Mouse (Mus musculus): ENCODE results near the gene Hcn2. TPM values are rescaled to one million over a fixed set of nuclear protein-coding genes. Genes with fewer than 3 reads are reported as not detected.
"Not testable (repeated sequence)": the region's sequence is repeated elsewhere in the genome, so short reads cannot be mapped to it uniquely, and the experiment has no call there.

The Hcn2 gene
- polyA plus RNA-seq, 1 experiment: 4.0 TPM

DNA sequence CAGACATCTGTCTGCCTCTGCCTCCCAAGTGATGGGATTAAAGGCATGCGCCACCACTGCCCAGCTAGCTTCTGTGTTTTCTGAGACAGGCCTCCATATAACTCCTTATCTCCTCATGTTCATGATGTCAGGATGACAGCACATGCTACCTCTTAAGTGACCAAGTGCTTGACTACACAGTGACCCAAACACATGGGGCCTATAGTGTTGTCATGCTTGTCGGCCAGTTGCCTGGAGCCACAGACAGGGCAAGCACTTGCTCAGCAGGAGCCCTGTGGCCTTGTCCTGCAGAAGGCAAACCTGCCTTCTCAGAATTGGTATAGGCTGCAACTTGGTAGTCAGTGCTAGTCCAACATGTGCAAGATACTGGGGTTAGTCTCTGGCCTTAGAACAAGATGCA, 30.2 kb upstream of the Hcn2 start:
- no peak for DNase-seq (ENCODE audit: low read depth, low spot score)
- 92% methylated on average over 2 of the region's 2 CpGs for WGBS

DNA sequence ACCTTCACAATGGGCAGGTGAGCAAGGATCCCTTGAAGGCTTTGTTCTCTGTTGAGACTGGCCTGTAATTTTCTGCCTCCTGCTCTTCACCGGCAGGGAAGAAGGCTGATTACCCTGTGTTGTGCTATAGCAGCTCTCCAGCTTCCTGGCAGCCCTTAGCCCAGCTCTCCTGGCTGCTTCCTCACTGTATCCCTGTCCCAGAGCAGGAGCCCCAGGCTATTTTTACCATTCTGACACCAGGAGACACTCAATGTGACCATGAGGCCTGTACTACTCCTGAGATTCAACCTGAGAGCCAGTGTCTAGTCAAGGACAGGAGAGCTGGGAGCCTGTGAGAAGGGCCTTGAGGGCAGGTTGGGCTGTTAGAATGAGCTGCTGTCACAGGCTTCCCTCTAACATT, 29.7 kb upstream of the Hcn2 start:
- whole genome bisulfite sequencing: 91% methylated on average over 1 of the region's 1 CpGs
- DNase-seq (ENCODE audit: low read depth, low spot score): no peak

DNA sequence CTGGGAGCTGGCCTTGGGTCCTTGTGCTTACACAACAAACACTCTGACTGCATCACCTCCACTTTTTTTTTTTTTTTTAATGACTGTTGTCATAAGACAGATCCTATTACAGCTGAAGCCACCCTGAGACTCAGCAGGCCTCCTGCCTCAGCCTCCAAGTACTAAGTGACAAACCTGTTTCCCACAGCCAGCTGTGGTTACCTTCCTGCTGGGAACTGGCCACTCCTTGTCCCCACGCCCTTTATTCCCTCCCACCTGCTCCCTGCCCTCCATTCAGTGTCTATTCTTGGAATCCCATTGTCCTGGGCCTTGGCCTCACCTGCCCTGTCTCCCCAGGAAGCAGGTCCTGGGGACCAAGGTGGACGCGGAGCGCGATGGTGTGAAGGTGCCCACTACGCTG, 28.9 kb upstream of the Hcn2 start:
- 87% methylated on average over 6 of the region's 6 CpGs for WGBS
- no peak for DNase-seq (ENCODE audit: low read depth, low spot score)

DNA sequence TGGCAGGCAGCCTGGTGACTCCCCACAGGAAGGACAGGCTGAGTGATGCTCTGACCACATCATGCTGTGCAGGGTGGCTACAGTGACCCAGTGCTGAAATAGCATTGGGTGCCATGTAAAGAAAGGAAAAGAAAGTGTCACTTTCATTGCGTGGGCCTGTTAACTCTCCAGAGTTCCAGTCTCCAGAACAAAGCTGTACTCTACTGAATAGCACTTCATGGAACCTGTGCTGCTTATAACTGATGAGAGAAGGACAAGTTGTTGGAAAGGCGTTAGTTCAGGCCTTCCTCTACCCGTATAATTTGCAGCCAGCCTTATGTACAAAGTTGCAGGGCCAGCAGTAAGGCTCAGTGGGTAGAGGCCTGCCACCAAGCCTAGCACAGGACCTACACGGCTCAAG, 27.7 kb upstream of the Hcn2 start, which contains the start of gene Gzmm:
Gene Gzmm, plus strand, starts transcription at position 301 of the 400 bp plus-strand sequence.
- WGBS: 71% methylated on average over 4 of the region's 4 CpGs
- no peak for DNase-seq (ENCODE audit: low read depth, low spot score)

DNA sequence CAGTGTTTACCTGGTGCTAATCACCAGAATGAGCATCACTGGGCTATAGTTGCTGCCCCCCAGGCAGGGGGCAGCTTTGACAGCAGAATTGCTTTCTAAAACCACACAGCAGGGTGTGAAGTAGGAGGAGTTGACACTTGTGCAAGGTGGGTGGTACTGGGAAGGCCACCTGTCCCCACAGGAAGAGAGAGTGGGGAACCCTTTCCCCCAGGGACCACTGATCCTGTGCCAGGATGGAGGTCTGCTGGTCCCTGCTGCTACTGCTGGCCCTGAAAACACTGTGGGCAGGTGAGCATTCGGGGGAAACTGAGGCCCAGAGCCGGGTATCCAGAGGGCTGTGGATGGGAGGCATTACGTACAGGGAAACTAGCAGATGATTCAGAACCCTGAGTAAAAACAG, 27.3 kb upstream of the Hcn2 start:
- 90% methylated on average over 3 of the region's 3 CpGs for WGBS
- no peak for DNase-seq (ENCODE audit: low read depth, low spot score)

DNA sequence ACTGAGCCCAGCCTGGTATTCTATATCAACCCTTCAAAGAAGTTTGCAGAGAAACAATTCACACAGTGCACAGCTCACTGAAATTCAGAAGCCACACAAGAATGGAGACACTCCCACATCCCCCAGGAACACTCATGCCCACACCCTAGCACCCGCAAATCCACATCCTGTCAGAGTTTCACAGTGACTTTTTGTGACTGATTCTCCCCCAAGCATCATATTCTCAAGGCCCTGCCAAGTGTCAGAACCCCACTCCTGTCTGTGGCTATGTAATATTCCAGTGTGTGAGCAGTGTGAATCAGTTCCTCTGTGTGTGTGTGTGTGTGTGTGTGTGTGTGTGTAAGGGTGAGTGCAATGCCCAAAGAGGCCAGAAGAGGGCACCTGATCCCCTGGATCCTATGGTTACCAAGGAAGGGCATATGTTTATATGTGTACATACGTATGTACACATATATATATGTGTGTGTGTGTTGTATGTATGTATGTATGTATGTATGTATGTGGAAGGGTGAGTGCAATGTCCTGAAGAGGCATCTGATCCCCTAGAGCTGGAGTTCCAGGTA, 24.4 kb upstream of the Hcn2 start:
- DNase-seq (ENCODE audit: low read depth, low spot score): no peak
- 100% methylated on average over 2 of the region's 2 CpGs for WGBS

DNA sequence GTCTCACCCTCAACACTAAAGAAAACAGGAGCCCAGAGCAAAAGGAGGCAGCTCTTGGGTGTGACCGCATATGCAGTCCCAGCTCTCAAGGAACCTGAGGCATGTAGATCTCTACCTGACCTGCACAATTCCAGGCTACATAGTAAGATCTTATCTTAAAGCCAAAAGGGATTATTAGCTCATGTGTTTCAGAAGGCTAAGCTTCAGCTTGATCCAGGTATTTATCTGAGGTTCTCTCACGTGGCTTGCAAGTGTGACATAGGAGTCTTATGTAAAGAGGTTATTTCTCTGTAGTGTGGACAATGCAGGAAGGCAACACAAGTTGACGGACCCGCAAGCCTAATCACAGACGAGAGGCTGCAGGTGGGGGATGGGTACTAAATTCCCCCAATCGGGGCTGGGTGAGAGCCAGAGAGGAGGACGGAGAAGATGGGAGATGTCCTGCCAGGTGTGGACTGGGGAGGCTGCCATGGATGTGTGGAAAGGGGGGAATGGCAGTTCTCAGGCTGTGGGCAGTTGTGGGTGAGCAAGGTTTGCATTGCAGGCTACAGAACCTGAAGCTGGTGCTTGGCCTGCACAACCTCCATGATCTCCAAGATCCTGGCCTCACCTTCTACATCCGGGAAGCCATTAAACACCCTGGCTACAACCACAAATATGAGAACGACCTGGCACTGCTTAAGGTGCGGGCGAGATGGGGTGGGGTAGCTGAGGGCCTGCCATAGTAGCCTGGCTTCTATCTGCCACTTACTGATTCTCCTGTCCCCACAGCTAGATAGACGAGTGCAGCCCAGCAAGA, 22.7 kb upstream of the Hcn2 start:
- DNase-seq (ENCODE audit: low read depth, low spot score): no peak

DNA sequence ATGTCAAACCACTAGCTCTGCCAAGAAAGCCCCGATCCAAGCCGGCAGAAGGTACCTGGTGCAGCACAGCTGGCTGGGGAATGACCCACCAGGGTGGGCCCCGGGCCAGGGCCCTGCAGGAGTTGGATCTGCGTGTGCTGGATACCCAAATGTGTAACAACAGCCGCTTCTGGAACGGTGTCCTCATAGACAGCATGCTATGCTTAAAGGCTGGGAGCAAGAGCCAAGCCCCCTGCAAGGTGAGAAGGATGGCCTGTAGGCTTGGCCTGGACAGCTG, 22.1 kb upstream of the Hcn2 start:
- no peak for DNase-seq (ENCODE audit: low read depth, low spot score)
- WGBS: 85% methylated on average over 6 of the region's 6 CpGs

More for the DNA sequence above, 22.7 kb upstream of the Hcn2 start:
- 73% methylated on average over 12 of the region's 12 CpGs for WGBS

DNA sequence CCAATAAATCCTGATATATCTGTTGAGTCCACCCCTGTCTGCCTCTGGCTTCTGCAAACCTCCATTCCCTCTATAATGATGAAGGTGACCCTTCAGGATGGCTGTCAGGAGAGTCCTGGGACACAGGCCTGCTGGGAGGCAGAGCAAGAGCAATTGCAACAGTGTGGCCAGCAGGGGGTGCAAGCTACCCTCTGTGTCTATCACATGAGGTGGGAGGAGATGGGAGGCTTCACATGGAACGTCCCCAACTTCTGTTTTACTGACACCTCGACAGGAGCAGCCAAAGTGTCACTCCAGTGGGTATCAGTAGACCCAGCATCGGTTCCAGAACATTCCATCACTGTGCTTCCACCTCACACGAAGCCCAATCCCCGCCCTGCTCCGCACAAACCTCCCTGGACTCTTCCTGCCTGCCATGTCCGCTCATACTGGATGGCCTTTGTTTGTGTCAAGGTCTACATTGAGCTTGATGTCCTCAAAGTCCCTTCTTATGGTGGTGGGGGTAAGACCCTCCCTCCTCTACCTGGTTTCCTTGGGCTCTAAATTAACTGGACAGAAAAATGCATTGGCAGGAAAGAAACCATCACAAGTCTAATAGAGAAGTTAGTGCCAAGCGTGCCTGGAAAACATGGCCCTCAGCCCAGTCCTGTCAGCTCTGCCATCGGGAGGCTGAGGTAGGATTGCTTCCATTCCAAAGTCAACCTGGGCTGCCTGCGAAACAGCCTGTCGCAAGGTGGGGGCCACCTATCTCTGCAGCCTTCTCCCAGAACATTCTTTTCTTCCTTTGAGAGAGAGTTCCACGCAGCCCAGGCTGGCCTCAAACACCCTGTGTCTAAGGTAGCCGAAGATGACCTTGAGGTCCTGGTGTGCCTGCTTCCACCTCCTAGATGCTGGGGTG, 21.0 kb upstream of the Hcn2 start:
- WGBS: 22% methylated on average over 13 of the region's 13 CpGs
- DNase-seq (ENCODE audit: low read depth, low spot score): no peak

DNA sequence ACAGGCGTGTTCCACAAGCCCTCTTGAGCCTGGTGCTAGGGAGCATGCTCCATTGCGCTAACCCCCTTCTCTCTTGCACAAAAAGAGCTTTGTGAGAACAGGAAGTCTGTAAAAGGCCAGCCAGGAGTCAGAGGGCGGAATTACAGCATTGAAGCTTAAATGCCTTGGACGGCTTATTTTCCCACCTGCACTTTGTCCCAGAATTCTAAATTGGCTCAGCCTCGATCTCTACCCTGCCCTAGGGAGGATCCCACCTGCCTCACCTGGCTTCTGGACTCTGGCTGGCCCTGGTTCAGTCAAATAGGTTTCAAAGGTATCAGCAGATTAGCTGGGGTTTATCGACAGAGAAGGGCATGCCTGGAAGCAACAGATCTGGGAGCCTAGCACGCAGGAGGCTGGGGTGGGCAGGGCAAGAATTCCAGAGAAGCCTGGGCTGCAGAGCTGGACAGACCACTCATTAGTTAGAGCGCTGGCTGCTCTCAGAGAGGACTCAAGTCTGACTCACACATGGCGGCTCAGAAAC, 20.2 kb upstream of the Hcn2 start:
- peak; percentile 83 for DNase-seq (ENCODE audit: low read depth, low spot score)

DNA sequence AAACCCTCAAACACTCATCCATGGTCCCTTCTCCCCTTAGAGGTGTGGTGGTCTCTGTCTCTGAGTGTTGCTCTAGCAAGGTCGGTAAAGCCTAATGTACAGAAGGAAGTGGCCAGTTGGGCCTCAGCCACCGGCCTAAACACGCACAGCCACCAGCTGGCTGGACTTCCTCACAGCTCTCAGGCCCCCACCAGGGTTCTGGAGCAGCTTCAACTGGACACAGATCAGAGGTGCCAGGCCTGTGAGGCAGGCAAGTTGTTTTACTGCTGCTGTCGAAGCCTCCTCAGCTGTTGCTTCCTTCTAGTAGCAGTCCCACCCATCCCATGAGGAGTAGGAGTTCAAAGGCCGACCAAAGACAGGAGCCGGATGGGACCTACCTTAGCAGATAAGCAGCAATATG, 18.5 kb upstream of the Hcn2 start:
- 11% methylated on average over 6 of the region's 6 CpGs for WGBS
- DNase-seq (ENCODE audit: low read depth, low spot score): no peak

More for the DNA sequence above, 20.2 kb upstream of the Hcn2 start:
- WGBS: 17% methylated on average over 9 of the region's 9 CpGs

DNA sequence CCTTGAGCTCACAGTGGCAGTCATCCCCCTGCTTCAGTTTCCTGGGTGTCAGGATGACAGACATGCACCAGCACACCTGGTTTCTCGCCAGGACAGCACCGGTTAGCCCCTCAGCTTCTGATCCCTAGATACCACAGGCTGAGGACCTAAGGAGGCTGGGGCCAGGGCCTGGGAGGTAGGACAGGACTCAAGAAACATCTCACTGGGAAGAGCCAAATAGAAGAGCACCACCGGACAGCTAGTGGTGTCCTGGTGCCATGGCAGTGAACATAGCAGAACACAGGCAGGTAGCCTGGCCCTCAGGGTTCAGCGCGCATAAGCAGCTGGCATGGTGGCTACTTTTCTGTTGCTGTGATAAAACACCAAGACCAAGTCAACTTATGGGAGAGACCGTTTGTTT, 18.0 kb upstream of the Hcn2 start:
- DNase-seq (ENCODE audit: low read depth, low spot score): no peak
- 84% methylated on average over 6 of the region's 6 CpGs for WGBS

DNA sequence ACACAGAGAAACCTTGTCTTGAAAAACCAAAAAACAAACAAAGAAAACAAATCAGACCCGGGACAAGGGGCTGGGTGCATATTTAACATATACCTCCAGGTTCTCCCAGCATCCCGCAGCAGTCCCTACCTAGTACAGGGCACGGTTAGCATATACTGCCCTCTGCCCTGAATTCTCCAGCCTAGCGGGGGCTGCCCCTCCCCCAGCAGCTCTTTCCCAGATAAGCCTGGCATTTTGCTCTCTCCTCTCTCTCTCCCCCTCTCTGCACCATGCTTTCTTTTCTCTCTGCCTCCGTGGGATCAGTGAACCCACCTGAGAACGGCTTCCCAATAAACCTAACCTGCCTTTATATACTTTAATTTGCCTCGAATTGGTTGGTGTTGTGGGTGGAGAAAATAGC, 15.8 kb upstream of the Hcn2 start:
- 30% methylated on average over 7 of the region's 7 CpGs for WGBS
- DNase-seq (ENCODE audit: low read depth, low spot score): no peak

DNA sequence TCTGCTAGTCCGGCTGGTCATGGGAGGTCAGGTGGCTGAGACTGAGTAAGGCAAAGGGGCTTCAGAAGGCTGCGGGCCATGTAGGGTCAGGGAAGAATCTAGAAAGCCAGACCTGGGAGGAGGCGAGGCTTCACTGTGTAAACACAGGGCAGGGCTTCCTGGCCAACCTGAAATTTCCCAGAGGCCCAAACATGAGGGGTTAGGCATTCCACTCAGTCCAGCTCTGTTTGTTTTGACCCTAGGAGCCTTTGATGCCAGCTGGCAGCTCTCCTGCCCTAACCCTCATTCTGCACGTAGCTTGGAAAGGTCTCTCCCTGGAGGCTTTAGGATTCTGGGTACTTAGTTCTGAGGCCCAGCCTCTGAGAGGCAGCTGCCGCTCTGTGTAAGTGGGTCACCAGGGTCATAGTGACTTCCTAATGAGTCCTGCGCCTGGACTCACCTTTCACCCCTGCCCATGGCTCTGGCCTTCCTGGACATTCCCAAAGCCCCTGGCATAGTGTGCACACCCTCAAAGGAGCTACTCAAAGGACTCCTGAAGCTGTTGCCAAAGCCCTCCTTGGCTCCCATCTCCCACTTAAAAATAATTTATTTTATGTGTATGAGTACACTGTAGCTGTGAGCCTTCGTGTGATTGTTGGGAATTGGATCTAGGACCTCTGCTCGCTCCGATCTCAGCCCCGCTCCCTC, 14.8 kb upstream of the Hcn2 start:
- no peak for DNase-seq (ENCODE audit: low read depth, low spot score)
- 27% methylated on average over 10 of the region's 10 CpGs for WGBS

DNA sequence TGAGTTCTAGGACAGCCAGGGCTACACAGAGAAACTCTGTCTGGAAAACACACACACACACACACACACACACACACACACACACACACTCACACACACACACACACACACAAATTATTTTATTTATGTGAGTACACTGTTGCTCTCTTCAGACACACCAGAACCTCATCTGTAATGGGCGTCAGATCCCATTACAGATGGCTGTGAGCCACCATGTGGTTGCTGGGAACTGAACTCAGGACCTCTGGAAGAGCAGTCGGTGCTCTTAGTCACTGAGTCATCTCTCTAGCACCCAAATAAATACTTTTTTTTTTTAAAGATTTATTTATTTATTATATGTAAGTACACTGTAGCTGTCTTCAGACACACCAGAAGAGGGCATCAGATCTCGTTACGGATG, 13.5 kb upstream of the Hcn2 start:
- not testable (repeated sequence) for DNase-seq (ENCODE audit: low read depth, low spot score)
- WGBS: 68% methylated on average over 4 of the region's 4 CpGs

DNA sequence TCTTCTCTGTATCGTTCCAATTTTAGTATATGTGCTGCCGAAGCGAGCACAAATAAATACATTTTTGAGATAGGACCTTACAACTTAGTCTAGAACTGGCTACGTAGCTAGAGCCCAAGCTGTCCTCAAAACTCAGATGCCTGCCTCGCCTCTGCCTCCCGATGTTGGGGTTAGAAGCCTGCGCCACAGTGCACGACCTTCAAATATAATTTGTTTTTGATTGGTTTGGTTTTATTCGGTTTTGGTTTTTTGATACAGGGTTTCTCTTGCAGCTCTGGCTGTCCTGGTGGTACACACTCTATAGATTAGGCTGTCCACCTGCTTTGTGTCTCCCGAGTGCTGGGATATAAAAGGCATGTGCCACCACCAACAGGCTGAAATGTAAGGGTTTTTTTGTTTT, 12.9 kb upstream of the Hcn2 start:
- WGBS: 79% methylated on average over 10 of the region's 10 CpGs

DNA sequence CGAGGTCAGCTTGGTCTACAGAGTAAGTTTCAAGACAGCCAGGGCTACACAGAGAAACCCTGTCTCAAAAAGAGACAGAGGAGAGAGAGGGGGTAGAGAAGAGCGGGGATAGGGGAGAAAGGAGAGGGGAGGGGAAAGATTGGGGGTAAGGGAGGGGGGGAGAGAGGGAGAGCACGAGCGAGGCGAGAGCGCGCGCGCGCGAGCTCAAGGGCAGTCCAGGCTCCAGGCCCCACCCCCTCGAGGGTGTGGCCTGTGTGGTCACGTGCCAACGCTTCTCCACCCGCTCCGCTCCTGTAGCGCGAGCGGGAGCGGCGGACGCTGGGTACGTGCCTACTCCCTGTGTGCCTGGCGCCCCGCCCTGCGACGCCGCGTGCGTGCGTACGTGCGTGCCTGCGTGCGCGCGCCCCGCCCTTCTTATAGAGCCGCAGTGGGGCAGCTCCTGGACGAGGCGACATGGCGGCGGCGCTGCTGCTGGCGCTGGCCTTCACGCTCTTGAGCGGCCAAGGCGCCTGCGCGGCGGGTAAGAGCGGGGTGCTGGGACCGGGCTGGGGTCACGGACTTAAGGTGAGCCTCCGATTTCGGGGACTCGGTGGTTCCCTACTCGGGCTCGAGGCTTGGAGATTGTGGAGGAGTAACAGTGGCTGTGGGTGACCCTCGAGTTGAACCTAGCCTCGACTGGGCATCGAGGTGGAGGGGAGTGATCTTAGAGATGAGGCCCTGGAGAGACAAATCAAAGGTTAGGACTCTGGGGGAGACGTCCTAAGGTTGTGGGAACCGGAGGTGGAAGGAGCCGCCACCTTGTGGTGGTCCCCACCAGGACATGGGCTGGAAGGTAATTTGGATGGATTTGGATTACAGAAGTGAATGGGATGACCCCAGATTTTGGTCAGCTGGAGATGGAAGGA, 12.1 kb upstream of the Hcn2 start, which contains the start of gene Bsg:
Gene Bsg, plus strand, starts transcription at position 427 of the 905 bp plus-strand sequence.
- under 1% methylated on average over 65 of the region's 65 CpGs for WGBS
- DNase-seq (ENCODE audit: low read depth, low spot score): peak; percentile 95

More for the DNA sequence above, 12.9 kb upstream of the Hcn2 start:
- no peak for DNase-seq (ENCODE audit: low read depth, low spot score)

DNA sequence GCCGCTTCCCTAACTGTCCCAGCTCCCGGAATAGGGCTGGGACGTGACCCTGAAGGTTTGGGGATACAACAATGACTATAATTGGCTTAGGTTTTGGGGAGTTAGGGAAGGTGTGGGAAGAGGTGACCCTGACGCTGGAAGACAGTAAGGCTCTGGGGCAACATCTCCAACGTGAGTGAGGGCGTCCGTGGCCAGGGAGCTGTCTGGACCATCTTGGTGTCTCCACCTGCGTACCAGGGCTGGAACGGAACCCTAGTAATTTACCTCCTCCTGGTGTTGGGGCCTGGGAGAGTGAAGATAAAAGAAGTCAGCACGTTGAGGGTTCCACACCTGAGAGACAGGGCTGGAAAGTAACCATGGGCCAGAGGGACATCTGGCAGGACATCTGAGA, 11.5 kb upstream of the Hcn2 start:
- DNase-seq (ENCODE audit: low read depth, low spot score): no peak
- WGBS: under 1% methylated on average over 10 of the region's 10 CpGs

DNA sequence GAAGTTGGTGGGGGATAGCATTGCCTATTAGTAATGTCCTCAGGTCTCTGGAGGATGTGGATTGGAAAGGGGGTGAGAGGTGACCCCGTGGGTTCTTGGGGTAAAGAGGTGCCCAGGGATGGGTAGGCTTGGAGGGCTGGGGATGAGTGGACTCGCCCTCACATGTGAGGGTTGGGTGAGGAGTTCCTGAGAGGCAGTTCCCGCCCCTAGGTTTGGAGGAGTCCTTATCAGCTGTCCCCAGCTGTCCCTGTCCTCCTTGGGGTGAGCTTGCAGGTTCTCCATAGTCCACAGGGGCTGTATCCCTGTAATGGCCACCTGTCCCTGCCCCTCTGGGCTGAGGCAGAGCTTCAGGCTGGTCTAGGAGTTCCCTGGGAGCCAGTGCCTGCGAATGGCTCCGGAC, 10.5 kb upstream of the Hcn2 start:
- no peak for DNase-seq (ENCODE audit: low read depth, low spot score)

More for the DNA sequence above, 10.5 kb upstream of the Hcn2 start:
- WGBS: 55% methylated on average over 5 of the region's 5 CpGs

Data from large intestine, adult 2 months (tissue).